Mouse (Mus musculus): ENCODE results near the gene Pard6b.
"Not testable (repeated sequence)": the region's sequence is repeated elsewhere in the genome, so short reads cannot be mapped to it uniquely, and the experiment has no call there.

Pard6b gene

DNA sequence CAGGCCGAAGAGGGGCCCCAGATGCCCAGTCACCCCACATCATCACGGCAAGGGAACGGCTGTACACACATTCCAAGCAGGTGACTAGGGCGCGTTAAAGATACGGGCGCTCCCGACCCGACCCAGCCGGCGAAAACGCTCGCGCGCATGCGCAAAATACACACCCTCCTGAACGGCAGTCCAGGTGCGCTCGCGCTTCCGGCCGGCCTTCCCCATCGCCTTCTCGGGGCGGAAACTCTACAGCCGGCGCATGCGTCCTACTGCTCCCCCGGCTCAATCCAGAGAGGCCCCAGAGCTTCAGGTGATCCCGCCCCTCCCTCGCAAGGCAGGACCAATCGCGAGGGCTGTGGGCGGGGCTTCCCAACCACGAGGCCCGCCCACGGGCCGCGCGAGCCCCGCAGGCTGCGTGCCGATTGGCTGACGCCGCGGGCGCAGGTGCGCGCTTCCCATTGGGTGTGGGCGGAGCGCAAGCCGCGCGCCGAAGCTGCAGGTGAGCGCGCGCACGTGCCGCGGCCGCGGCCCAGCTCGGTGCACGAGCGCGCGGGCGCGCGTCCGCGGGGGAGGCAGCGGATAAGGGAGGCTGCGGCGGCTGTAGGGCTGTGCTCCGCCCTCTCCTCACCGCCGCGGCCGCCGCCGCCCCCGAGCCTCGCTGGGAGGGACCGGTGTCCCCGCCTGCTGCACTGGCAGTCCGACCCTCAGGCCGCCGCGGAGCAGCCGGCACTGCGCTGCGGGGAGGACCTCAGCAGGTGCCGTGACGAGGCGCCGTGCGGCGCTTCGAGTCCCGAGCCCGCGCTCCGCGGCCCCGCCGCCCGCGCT, at the start of gene Pard6b:
Pard6b (plus strand) TSS at position 574 of the 816 bp plus-strand sequence.
- peak; percentile 96 for DNase-seq (ENCODE audit: low spot score)

DNA sequence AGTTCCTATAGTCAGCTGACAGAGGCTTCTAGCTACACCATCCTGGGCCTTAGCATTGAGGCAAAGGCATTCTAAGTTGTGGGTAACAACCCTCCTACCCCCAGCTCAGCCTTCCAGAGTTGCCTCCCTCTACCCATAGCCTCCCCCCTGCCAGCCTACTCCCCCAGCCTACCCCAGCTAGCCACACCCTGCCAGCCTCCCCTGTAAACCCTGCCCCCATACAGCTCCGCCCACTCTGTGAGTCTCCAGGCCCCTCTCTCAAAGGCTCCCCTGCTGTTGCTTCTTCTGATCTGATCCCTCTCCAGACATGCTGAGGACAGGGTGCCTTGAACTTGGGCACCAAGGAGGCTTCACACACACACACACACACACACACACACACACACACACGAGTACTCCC, 49.0 kb upstream of the Pard6b start:
- DNase-seq (ENCODE audit: low spot score) = no peak

DNA sequence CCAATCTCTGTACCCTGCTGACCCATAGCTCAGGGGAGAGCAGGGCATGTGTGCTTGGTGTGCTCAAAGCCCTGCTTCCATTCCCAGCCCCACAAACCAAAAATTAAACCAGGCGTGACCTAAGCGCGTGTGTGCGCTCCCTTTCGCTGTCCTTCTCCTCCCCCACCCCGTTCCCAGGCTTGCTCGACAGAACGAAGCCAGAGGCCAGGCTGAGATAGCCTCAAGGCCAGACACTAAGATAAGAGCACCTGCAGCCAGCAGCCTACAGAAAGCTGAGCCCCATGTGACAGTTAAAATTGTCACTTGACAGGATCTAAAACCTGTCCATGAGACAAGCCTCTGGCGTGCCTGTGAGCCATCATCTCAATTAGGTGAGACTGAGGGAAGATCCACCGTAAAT, 46.9 kb upstream of the Pard6b start:
- no peak for DNase-seq (ENCODE audit: low spot score)

DNA sequence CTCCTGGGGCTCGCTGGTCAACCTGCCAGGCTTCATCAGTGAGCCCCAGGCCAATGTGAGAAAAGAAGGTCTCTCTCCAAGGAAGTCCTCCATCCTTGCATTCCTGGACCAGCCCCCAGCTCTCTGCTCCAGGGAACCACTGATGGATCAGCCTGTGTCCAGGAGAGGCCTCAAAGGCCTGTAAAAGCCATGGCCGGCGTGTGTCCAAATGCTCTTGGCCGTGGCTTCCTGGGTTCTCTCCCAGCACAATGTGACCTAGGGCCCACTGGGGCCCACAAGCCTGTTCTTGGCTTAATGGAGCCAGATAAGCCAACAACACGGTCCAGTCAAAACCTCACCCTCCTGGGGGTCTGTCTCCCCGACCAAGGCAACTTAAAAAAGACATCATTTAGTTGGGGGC, 44.9 kb upstream of the Pard6b start:
- no peak for DNase-seq (ENCODE audit: low spot score)

DNA sequence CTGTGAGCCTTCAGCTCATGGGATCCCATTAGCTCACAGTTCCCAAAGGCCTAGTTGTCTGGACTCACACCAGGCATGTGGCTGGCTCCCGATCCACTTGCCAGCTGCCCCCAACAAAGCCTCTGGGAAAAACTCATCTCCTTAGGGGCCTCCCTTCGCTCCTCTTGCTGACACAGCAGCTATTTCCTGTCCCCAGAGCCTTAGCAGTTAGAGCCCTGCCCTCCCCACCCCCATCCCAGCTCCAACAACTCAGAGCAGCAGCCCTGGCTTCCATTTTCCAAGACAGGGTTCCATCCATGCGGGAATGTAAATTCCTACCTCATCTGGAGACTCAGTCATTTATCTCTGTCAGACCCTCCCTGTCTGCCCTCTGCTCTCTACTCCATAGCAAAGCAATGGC, 43.7 kb upstream of the Pard6b start:
- no peak for DNase-seq (ENCODE audit: low spot score)

DNA sequence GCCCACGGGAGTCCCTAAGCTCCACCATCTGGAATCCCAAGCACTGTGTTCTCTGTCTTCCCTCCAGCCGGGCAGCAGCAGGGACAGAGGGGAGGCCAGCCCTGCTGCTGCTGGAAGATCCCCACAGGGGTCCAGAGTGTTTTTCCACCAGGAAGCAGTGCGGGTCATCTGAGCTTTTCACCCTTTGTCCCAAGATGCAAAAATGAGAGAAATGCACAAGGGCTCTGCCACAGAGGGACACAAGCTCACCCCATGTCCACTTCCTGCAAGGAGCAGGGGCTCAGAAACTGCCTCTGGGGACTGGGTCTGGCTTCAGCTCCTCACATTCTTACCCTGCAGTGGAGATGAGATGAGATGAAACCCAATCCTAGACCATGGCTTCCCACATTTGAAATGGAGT, 40.1 kb upstream of the Pard6b start:
- DNase-seq (ENCODE audit: low spot score) = no peak

DNA sequence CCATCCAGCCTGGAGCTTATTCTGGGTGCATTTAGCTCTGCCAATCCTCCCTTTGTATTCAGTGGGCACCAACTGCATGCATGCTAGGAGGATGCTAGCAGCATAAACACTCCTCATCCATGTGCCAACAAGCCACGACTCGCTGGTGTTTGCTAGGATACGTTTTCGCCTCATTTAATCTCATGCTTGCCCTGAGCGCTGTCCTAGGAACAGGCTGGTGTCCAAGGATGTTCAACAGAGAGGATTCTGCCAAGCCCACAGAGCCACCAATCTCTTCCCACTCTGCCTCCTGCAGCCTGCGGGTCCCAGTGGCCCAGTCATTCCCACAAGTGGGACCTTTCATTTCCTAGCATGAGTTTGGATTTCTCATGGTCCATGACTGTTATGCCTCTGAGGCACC, 38.8 kb upstream of the Pard6b start:
- DNase-seq (ENCODE audit: low spot score) = no peak

DNA sequence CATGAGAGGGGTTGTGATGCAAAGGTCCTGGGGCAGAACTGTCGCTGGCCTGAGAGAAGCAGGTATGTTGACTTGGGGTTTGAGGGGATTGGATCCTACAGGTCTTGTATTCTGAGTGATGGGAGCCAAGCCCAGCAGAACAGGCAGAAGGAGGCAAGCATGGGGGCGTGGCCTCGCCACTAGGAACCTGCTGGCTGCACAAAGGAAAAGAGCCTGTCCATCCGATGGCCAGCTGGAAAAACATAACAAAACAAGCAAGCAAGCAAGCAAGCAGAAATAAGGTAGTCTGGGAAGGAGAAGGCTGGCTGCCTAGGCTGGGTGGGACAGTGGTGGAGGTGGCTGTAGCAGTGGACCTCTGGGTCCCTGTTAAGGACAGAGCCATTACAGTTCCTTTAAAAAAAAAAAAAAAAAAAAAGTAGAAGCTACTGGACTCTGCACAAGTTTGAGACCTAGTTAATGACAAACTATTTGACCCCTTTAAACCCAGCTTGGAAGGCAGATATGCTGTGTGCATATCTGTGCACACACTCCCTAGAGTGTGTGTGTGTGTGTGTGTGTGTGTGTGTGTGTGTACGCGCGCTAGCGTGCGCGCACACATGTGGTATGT, 36.0 kb upstream of the Pard6b start:
- no peak for DNase-seq (ENCODE audit: low spot score)

DNA sequence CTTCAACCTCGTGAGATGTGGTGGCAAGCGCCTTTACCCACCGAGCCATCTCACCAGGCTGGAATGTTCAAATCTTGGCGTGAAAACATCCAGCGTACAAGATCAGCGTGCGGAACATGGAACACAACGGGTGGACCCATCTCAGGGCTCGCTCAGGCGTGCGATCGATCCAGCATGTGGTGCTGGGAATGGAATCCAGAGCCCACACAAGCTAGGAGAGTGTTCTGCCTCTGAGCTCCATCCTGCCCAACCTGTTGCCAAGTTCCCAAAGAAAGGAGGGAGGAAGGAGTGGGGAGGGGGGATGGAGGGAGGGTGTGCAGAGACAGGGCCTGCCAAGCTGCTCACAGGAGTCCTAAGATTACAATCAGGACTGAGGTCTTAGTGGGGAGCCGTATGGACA, 35.4 kb upstream of the Pard6b start:
- DNase-seq (ENCODE audit: low spot score) = no peak

DNA sequence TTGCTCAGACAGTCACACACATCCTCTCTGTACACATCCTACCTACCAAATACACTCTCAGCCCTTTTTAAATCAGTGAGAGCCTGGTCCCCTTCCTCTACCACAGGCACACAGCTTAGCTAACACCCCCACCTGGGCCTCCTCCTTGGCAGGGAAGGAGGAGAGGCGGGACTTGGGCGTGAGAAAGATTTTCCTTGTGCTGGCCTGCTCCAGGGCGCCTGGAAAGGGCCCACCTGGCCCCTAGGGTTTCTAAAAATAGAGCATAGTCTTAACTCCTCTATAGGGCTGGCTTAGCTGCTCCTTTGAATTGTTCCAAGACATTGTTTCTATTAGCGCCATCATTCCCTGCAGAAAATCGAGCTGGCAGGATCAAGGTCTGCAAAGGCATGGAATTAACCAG, 35.0 kb upstream of the Pard6b start:
- no peak for DNase-seq (ENCODE audit: low spot score)

DNA sequence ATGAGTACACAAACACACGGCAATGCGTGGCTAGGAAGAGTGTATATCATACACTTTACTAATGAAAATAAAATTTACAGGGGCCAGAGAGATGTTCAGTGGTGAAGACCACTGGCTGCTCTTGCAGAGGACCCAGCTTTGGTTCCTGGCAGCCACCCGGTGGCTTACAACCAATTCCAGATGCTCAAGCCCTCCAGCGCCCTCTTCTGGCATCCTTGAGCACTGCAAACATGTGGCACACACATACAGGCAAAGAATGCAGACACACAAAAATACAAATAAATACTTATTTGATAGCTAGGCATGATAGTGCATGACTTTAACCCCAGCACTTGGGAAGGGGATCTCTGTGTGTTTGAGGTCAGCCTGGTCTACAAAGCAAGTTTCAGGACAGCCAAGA, 34.3 kb upstream of the Pard6b start:
- DNase-seq (ENCODE audit: low spot score) = peak; percentile 62

DNA sequence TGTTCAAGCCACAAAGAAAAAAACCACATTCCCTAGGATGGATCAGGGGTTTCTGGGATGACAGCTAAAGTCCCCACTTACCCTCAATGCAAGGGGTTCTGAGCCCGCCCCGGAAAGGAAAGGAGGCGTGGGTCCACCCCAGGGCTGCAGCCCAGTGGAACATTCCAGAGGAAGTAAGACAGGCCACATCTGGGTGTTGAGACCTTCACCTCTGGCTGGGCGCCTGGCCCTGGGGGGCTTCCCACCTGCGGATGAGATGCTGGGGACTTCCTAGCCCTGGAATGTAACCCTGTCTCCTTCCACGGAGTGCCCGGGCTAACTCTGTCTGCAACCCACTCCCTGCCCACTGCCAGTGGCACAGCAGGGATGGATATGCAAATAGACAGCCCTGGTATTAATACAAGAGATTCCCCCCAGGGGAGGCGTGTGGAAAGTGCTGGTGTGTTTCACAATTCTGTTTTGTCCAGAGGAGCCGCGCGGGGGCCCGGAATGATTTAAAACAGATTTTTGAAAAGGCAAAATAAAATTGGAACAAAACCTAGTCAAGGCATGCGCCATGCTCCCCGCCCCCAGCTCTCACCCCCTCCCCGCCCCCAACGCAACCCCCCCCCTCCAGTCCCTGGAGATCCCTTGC, 31.7 kb upstream of the Pard6b start:
- no peak for DNase-seq (ENCODE audit: low spot score)

DNA sequence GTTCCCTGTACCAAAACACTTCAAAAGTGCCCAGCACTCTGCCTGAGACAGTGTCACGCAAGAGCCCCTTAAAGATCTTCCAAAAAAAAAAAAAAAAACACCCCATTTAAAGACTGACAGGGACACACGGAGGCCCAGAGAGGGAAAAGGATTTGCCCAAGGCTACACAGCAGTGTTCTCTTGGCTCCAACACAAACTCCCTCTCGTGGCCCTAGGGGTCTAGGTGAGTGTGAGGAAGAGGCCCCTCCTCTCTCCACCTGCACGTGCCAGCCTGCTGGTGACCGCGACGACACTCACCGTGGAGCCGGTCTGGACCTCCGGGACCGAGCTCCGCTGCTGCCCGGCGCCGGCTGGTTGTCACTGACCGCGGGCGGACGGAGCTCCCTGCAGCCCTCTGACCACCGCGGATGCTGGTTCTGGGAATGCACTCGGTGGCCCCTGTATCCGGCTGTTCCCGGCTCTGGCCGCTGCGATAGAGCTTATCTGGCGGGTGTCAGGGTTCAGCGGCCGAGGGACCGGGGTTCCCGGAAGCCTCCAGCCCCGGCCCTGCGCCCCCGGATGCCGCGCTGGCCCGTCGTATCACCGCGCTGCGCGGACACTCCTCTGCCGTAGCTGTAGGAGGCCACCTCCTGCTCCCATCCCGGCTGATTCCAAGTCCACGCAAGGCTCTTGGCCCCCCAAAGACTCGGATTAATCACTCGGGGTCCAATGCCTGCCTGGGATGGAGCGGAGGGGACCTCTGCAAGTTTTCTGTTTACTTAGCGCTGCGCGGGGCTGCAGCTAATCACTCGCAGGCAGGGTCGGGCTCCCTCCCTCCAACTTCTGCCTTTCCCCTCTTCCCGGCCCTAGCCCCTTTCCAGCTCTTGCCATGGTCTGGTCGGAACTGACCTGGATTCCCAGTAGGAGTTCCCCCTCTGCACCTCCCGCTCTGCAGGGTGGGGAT, 30.5 kb upstream of the Pard6b start:
- DNase-seq (ENCODE audit: low spot score) = peak; percentile 60

DNA sequence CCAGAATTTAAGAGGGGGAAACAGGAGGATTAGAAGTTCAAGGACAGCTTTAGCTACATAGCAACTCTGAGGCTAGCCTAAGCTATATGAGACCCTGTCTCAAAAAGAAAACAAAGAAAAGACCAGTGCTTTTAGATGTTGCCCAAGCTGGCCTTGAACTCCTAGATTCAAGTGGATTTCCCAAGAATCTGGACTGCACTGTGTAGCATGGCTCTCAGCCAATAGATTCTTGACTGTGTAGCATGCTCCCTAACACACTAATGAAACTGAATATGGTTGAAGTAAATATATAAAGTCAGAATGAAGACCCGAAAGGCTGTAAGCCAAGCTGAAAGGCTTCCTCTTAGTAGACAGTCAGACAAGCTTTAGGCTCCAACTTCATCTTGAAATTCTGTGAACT, 28.6 kb upstream of the Pard6b start:
- DNase-seq (ENCODE audit: low spot score) = no peak

DNA sequence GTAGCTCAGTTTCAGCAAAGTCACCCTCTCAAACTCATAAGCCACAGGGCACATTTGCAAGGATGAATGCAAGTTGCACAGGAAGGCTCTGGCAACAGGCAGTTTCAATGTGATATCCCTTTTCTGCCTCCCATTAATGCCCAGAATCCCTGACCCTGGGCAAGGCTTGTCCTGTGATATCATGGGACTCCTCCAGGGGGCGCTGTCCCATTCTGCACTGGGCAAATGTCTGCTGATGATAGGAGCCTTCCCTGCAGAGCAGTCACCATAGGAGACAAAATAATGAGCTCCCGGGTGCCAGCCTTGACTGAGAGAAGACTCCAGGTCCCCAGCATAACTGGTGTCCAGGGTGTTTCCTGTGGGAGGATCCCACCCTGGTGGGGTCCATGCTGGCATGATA, 28.1 kb upstream of the Pard6b start:
- DNase-seq (ENCODE audit: low spot score) = peak; percentile 86

DNA sequence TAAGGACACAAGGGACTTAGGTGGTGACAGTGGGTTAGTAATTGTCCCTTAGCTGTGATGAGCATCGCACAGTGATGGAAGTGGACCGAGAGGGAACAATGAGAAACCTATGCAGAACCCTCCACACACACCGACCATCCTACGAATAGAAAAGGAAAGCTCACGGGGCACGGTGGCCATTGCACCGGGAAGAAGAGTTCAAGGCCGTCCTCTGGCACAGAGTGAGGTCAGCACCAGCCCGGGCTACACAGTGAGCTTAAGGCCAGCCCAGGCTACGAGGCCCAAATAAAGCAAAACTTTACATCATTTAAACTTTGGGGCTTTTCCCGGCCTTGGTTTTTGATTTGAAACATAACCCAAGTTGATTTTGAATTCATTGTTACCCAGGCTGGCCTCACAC, 26.7 kb upstream of the Pard6b start:
- DNase-seq (ENCODE audit: low spot score) = no peak

DNA sequence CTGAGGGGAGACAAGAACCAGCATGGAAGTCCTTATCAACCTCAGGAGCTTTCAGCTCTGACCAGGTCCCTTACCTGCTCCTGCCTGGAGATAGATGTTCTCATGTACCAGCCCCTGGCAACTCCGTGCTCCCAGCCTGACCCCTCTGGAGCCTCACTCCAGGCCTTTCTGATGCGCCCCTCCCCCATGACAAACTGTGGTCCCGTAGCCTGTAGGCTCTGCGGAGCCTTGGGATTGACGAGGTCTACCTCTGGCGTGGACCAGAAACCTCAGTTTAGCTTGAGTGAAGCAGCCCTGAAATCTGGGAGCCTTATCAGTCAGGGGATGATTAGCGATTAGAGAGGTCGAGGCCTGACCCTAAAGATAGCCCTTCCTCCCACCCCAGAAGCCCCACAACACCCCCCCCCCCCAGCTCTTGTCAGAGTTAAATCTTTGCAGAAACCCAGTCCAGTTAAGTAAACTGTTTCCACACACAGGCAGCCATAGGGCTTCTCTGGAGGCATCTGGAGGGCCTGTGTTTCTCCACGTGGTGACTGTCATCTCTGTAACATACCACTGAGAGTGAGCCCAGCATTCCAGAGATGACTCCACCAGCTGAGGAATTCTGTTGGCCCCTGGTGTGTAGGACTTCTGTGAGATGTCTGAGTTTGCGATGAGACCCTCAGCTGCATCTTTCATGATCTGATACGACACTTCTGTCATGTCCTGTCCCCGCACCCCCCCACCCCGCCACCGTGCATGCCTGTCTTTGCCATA, 24.7 kb upstream of the Pard6b start:
- no peak for DNase-seq (ENCODE audit: low spot score)

DNA sequence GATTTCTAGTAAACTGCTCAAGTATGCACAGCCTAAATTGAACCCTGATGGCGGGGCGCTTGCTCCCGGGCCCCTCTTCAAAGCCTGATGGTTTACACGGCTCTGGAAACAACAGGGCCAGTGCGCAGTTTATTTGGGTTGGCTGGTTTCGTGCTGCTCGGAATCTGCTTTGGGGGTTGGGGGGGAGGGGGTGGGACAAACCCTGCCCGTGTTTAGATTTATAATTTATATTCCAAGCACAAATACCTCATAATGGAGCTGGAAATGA, 24.2 kb upstream of the Pard6b start:
- no peak for DNase-seq (ENCODE audit: low spot score)

DNA sequence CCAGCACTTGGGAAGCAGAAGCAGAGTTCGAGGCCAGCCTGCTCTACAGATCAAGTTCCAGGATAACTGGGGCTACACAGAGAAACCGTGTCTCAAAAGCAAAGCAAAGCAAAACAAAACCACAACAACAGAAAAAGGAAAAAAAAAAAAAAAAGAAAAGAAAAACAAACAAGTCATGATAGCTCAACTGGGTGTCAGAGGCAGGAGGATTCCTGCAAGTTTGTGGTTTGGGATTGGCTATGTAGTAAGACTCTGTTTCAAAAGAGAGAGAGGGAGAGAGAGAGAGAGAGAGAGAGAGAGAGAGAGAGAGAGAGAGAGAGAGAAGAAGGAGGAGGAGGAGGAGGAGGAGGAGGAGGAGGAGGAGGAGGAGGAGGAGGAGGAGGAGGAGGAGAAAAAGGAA, 22.9 kb upstream of the Pard6b start:
- DNase-seq (ENCODE audit: low spot score) = not testable (repeated sequence)

DNA sequence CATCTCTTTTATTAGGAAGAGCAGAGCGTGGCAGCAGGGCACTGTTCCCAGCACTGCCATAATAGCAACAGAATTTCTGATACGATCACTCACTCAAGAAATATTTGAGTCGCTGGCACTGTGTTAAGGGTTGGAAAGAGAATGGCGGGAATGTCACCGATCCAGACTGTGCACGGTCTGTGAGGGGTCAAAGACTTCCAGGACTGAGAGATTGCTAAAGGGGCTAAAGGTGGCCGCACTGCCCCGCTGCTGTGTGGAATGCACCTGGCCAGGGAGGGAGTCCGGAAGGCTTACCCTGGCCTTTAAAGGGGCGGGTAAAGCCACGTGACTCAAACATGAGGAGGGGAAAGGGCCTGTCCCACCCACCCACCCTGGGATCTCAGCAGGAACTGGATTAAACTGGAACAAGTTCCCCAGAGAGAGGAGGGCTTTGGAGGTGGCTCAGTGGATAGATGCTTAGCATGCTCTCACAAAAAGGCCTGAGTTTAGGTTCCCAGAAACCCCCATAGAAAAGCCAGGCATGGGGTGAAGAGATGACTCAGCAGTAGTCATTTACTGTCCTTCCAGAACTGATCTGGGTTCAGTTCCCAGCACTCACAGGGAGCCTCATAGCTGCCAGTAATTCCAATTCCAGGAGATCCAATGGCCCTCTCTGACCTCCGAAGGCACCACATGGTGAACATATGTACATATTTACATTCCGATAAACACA, 22.2 kb upstream of the Pard6b start:
- no peak for DNase-seq (ENCODE audit: low spot score)

DNA sequence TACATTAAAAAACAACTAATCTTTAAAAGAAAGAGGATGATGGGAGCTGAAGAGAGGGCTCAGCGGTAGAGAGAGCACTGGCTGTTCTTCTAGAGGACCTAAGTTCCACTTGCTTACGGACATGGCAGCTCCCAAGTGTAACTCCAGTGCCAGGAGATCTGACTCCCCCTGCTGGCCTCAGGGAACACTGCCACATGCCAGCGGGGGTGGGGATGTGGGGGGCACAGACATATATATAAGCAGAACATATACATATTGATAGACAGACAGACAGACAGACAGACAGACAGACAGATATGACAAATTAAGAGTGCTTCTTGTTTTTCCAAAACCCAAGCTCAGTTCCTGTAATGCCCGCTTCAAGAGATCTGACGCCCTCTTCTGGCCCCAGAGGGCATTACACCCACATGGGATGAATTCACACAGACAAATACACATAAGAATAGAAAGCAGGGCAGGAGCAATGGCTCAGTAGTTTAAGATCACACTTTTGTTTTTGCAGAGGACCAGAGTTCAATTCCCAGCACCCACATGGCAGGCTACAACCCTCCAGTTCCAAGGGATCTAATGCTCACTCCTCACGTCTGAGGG, 21.5 kb upstream of the Pard6b start:
- DNase-seq (ENCODE audit: low spot score) = no peak
